Mouse (Mus musculus) hindbrain, postnatal 0 days (tissue): Measurements from ENCODE around the gene Mcts2. TPM values are rescaled to one million over a fixed set of nuclear protein-coding genes. Genes with fewer than 3 reads are reported as not detected.
A peak's percentile ranks its signal among the peaks of the same experiment; 100 is the strongest.

Experiments
- ATAC-seq: fragments of 200-750 bp; cut with Nextera tagmentation; 2 replicates; pipeline ENCODE4 v1.8.0; 2017; ENCODE audit warnings: mild to moderate bottlenecking, moderate TSS enrichment, moderate library complexity
- DNase-seq: peaks from one replicate; pipeline ENCODE4 v3.0.0-alpha.2; 2015; ENCODE audit warnings: low spot score
- H3K27ac ChIP-seq: fragments of 300-500 bp; sonication (generic); 2 replicates; pipeline ENCODE4 v1.5.1; 2014; ENCODE audit warnings: mild to moderate bottlenecking
- H3K27me3 ChIP-seq: fragments of 300-500 bp; sonication (generic); 2 replicates; pipeline ENCODE4 v1.6.1; 2014; ENCODE audit warnings: low read length, mixed read lengths; ENCODE audit not compliant: insufficient read depth
- H3K36me3 ChIP-seq: fragments of 300-500 bp; sonication (generic); 2 replicates; pipeline ENCODE4 v1.6.1; 2014; ENCODE audit warnings: low read length, mixed read lengths; ENCODE audit not compliant: insufficient read depth
- H3K4me1 ChIP-seq: fragments of 300-500 bp; sonication (generic); 2 replicates; pipeline ENCODE4 v1.6.1; 2014; ENCODE audit warnings: antibody characterized with exemption, low read length, mixed read lengths; ENCODE audit not compliant: insufficient read depth
- H3K4me2 ChIP-seq: fragments of 300-500 bp; sonication (generic); 2 replicates; pipeline ENCODE4 v1.6.1; 2014; ENCODE audit warnings: low read depth, mild to moderate bottlenecking, low read length, moderate library complexity, mixed read lengths
- H3K4me3 ChIP-seq: fragments of 300-500 bp; sonication (generic); 2 replicates; pipeline ENCODE4 v1.5.1; 2014; ENCODE audit warnings: low read length
- H3K9ac ChIP-seq: fragments of 300-500 bp; sonication (generic); replicated peaks from 2 replicates; pipeline ENCODE4 v1.6.1; 2014; ENCODE audit warnings: mild to moderate bottlenecking, low read length, moderate library complexity, mixed read lengths
- H3K9me3 ChIP-seq: fragments of 300-500 bp; sonication (generic); 2 replicates; pipeline ENCODE4 v1.6.1; 2016; ENCODE audit warnings: low read length, mixed read lengths
- CTCF ChIP-seq: IDR thresholded peaks from 2 replicates; pipeline ENCODE4 v1.5.1; 2016; ENCODE audit warnings: antibody characterized with exemption, control low read depth, low read depth
- WGBS: fragments of 180-500 bp; shearing (Covaris S2); extraction: QIAGEN DNeasy Blood & Tissue Kit; methylation state at CpG from one replicate; pipeline ENCODE4 v1.1.7; 2014; 5-methylcytosine and 5-hydroxymethylcytosine counted together
- polyA plus RNA-seq: library from polyadenylated mRNA; unstranded; fragments of >200 nt; fragmentation: Nextera tagmentation; extraction: Ambion mirVana; gene quantifications from 2 replicates; pipeline ENCODE4 v1.2.1, GENCODE M21; 2015
- total RNA-seq: library from RNA; depleted of rRNA; stranded (reverse); fragments of >200 nt; gene quantifications from 2 replicates; pipeline ENCODE4 v1.2.3, GENCODE M21; 2014; rRNA removed

The Mcts2 gene
- 9.0 and 14.0 TPM in 2 replicates for total RNA-seq
- polyA plus RNA-seq: 29.4 and 31.2 TPM in 2 replicates

GRCm38 (mm10) chr2:152686806-152687267 is at the start of gene Mcts2:
Gene Mcts2 (plus strand): TSS chr2:152687035.
- ATAC-seq (peak; percentile 96), DNase-seq (peak; percentile 97)
- H3K4me2 ChIP-seq: peak within 1 kb of the TSS; percentile 59
- no peaks in the 10 kb centered on the region for H3K27me3 ChIP-seq
- H3K36me3 ChIP-seq: peaks cover 65% of the 10 kb centered on the region
- no peak within 1 kb of the TSS; the same call in 1 of the 2 replicates for H3K9ac ChIP-seq
- 51% methylated on average over 45 of the region's 45 CpGs for WGBS
- H3K4me3 ChIP-seq: peak within 1 kb of the TSS; percentile 40
- no peaks in the 10 kb centered on the region for H3K9me3 ChIP-seq
- TF ChIP-seq CTCF: no peak
- no peaks in the 10 kb centered on the region for H3K4me1 ChIP-seq
- H3K27ac ChIP-seq: peak within 1 kb of the TSS; percentile 58

DNA sequence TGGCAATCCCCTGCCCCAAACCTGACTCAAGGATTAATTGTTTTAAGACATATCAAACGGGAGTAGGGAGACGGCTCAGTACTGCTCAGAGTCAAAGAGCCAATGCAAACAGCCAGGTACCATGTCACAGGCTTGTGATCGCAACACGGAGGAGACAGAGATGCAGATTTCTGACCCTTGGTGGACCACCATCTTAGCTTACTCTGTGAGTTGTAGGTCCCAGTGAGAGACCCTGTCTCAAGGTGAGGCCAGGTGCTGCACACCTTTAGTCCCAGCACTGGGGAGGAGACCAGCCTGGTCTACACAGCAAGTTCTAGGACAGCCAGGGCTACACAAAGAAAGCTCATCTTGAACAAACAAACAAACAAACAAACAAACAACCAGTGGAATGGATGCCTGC is 49.5 kb upstream of the Mcts2 start:
- H3K4me2 ChIP-seq: no peak overlapping the region
- no peaks in the 10 kb centered on the region for H3K27me3 ChIP-seq
- H3K27ac ChIP-seq: no peak overlapping the region
- no peak for TF ChIP-seq CTCF
- no peak overlapping the region for H3K9ac ChIP-seq
- H3K4me1 ChIP-seq: 0 out of 2 replicates have a peak, but pooled peaks cover 4% of the 10 kb centered on the region
- ATAC-seq: no peak
- no peaks in the 10 kb centered on the region for H3K36me3 ChIP-seq
- DNase-seq: no peak
- no peak overlapping the region for H3K4me3 ChIP-seq
- no peaks in the 10 kb centered on the region for H3K9me3 ChIP-seq
- WGBS: 93% methylated on average over 4 of the region's 4 CpGs

DNA sequence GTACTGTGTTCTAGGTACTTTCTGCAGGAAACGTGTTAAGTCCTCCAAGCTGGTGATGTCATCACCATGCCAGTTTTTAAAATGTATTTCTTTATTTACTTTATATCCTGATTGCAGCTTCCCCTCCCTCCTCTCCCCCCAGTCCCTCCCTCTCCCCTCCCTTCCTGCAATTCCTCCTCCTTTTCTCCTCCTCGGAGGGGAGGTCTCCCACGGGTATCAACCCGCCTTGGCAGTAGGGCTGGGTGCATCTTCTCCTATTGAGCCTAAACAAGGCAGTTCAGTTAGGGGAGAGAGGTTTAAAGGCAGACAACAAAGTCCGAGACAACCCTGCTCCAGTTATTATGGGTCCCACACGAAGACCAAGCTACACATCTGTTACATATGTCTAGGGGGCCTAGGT is 48.0 kb upstream of the Mcts2 start:
- no peak for ATAC-seq
- no peak for TF ChIP-seq CTCF
- DNase-seq: no peak
- H3K27me3 ChIP-seq: no peaks in the 10 kb centered on the region
- no peak overlapping the region for H3K4me2 ChIP-seq
- no peaks in the 10 kb centered on the region for H3K36me3 ChIP-seq
- no peak overlapping the region for H3K9ac ChIP-seq
- H3K4me1 ChIP-seq: no peaks in the 10 kb centered on the region
- no peaks in the 10 kb centered on the region for H3K9me3 ChIP-seq
- H3K4me3 ChIP-seq: no peak overlapping the region
- WGBS: 51% methylated on average over 6 of the region's 6 CpGs
- no peak overlapping the region for H3K27ac ChIP-seq

DNA sequence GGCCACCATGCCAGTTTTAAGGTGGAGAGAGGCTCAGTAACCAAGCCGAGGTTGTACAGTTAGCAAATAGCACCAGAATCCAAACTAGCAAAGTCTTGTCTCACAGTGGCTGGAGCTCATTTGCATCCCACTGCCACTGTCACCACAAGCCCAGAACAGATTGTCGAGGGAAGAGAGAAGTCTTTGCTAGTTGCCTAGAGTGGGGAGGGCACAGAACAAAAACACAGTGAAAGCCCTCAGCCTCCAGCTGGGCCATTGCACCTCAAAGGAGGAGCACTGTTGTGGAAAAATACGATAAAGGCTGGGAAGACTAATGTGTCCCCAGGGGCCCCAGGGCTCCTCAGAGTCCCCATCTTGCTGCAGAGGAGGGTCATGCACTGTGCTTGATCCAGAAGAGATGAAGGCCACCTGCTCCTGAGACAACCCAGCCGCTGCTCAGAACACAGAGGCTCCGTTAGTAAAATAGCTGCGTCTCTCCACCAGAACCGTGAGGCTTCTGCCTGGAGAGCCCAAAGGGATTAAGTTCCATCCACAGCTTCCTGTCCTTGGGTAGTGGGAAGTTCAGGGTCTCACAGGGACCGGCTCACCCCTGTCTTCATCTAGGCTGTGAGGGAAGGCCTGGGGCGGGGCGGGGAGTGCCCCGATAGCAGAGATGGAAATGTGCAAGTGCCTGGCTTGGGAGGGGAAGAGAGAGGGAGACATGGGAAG is 47.3 kb upstream of the Mcts2 start:
- no peak overlapping the region for H3K9ac ChIP-seq
- H3K4me2 ChIP-seq: no peak overlapping the region
- WGBS: 8% methylated on average over 11 of the region's 11 CpGs
- no peaks in the 10 kb centered on the region for H3K27me3 ChIP-seq
- H3K36me3 ChIP-seq: no peaks in the 10 kb centered on the region
- H3K4me1 ChIP-seq: no peaks in the 10 kb centered on the region
- no peak overlapping the region for H3K27ac ChIP-seq
- no peaks in the 10 kb centered on the region for H3K9me3 ChIP-seq
- H3K4me3 ChIP-seq: no peak overlapping the region
- no peak for ATAC-seq
- no peak for DNase-seq
- TF ChIP-seq CTCF: no peak

DNA sequence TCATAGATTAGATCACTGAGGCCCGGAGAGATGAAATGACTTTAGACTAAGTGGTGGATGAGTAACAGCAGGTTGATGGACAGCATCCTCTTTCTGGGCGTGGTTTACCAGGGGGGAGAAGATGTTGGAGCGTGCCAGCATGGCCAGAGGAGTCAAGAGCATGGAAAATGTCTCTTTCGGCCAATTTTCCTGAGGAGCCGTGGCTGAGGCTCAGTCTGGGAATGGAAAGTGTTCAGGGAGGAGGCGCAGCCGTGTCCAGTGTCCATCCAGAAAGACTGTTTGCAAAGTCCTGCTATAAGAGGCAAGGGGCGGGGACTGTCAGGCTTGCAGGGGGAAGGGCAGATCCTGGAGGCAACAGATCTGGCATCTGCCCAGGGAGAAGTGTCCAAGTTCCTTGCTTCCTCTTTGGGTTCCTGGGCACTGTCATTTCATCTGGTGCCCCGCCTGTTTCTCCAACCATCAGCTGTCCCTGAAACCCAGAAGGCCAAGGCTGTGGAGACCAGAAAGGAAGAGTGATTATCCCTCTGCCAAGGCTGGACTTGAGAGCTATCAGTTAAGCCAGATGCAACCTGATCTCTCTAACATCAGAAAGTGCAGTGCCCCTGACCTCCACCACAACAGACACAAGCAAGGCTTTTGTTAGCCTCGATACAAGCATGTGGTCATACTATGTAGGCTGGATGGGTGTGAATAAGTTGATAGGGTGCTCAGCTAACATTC is 33.8 kb upstream of the Mcts2 start:
- Histone ChIP-seq H3K36me3 (no peaks in the 10 kb centered on the region), H3K27me3 (no peaks in the 10 kb centered on the region), H3K4me3 (no peak overlapping the region), H3K4me2 (no peak overlapping the region), H3K4me1 (peaks cover 4% of the 10 kb centered on the region; the same call in 1 of the 2 replicates), H3K27ac (no peak overlapping the region), H3K9me3 (no peaks in the 10 kb centered on the region), H3K9ac (no peak overlapping the region)
- ATAC-seq (no peak), DNase-seq (no peak)
- no peak for TF ChIP-seq CTCF
- 64% methylated on average over 10 of the region's 10 CpGs for WGBS

- peak overlapping the region; percentile 31; the same call in 1 of the 2 replicates for H3K4me2 ChIP-seq
- peak overlapping the region; percentile 77 for H3K27ac ChIP-seq
- peaks cover 4% of the 10 kb centered on the region; the same call in 1 of the 2 replicates for H3K4me1 ChIP-seq
- TF ChIP-seq CTCF: no peak
- WGBS: 28% methylated on average over 14 of the region's 14 CpGs
- ATAC-seq (peak; percentile 92), DNase-seq (peak; percentile 91)
- H3K4me3 ChIP-seq: no peak overlapping the region
- H3K9me3 ChIP-seq: no peaks in the 10 kb centered on the region
- H3K27me3 ChIP-seq: no peaks in the 10 kb centered on the region
- no peaks in the 10 kb centered on the region for H3K36me3 ChIP-seq
- H3K9ac ChIP-seq: no peak overlapping the region
Observed at GRCm38 (mm10) chr2:152653874-152654715, 32.7 kb upstream of the Mcts2 start.
